Mouse (Mus musculus) liver, postnatal 0 days (tissue): ENCODE results near the gene Aqp2.

Source experiments
- CTCF ChIP-seq: sonication (generic); IDR thresholded peaks from 2 replicates; pipeline ENCODE4 v1.5.1; 2016; ENCODE audit warnings: antibody characterized with exemption, low read depth
- EP300 ChIP-seq: IDR thresholded peaks from 2 replicates; pipeline ENCODE4 v1.6.1; 2016; ENCODE audit warnings: antibody characterized with exemption, low read depth, mild to moderate bottlenecking

- TF ChIP-seq EP300: no peak
- no peak for TF ChIP-seq CTCF
Measured at GRCm38 (mm10) chr15:99607388-99608113, 28.7 kb downstream of the Aqp2 start.
